Mouse (Mus musculus) layer of hippocampus, postnatal 36 days (tissue): Measurements from ENCODE around the gene Grhl1. TPM values are rescaled to one million over a fixed set of nuclear protein-coding genes. Genes with fewer than 3 reads are reported as not detected.

Source experiments
- DNase-seq, 2 experiments: peaks; one replicate each; pipeline ENCODE4 v3.0.0; 2022
- total RNA-seq, 2 experiments: library from RNA; stranded (reverse); gene quantifications; 2 replicates each; pipeline ENCODE4 v1.2.3; 2021

The Grhl1 gene
- total RNA-seq, 2 experiments from 2014 or later = 25.1 to 27.7 TPM

DNA sequence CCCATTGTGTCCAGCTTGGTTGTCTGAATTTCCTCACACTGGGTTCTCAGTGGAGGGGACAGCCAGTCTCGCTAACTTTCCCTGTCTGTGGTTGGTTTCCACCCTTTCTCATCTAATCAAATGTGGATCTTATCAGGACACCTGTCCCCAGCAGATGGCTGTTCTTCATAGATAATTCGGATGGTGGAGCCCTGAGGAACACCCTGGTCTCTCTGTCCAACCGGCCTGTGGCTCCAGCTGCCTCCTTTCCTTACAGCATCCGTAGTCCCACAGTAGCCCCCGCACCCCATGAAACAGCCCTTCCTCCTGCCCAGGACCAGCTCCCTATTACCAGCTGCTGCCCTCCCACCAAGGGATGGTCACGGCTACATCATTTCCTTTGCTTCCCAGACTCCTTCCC is 73.8 kb downstream of the Grhl1 start:
- no peak for DNase-seq

DNA sequence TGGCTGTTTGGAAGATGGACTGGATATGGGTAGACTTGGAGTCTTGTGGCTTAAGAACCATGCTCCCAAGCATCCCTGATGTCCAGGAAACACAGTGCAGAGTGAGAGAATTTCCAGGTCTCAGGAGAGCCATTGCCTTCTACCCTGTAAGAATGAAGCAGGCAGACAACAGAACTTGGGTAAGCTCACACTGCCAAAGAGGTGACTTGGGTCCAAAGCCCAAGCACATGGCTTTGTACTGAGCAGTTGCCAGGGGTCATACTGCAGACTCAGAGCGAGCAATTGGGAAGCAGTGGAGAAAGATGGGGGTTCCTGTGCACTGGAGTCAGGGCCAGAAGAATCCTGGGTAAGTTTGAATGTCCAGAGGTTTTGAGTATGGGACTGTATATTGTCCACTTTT is 76.0 kb downstream of the Grhl1 start:
- DNase-seq = no peak

DNA sequence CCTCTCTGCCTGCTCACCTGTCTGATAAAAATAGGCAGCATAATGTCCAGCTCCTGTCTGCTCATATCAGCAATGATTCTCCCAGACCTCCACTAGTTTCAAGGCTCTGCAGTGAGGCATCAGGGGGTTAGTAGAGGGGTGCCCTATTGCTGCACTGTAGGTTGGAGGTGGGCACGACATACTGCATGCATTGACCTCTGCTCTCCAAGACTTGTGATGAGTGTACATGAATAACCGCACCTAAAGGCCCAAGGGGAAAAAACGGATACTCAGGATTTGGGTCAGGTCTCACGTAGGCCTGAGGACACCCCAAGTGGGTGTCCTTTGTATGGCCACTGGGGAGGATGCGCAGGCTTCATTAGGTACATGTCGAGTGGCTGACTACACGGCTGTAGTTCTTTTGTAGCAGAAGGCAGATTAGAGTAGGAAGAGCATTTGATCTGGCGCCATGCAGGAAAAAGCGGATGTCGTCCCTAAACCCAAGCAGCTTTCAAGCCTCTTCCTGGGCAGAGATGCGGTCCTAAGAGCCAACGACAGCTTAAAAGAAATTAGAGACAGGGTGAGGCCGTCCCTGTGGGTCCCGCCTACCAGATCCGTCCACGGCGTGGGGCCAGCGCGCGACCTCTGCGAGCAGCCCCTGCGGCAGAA is 78.5 kb downstream of the Grhl1 start:
- no peak for DNase-seq

DNA sequence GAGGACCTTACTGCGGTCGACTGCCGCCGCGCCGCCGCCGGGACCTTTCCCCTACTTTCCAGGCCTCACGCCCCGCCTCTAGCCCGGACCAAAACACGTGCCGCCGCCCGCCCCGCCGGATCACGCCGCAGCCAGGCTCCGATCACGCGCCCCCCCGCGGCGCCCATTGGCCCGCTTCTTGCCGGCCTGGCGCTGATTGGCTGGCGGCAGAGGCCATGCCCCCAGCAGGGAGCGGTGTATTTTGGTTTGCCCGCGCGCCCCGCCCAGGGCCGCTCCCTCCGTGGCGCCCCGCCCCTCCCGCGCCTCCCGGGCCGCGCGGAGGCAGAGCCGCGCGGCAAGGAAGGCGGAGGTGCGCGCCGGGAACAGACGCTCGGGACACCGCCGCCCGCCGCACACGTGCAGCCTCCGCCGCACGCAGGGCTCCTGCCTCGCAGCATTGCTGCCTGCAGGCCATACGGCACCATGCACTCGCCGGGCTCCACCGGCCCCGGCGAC is 79.0 kb downstream of the Grhl1 start, which contains the start of gene Klf11:
Gene Klf11 (plus strand): TSS at position 212 of the 495 bp plus-strand sequence.
- DNase-seq = peak; percentile 96

DNA sequence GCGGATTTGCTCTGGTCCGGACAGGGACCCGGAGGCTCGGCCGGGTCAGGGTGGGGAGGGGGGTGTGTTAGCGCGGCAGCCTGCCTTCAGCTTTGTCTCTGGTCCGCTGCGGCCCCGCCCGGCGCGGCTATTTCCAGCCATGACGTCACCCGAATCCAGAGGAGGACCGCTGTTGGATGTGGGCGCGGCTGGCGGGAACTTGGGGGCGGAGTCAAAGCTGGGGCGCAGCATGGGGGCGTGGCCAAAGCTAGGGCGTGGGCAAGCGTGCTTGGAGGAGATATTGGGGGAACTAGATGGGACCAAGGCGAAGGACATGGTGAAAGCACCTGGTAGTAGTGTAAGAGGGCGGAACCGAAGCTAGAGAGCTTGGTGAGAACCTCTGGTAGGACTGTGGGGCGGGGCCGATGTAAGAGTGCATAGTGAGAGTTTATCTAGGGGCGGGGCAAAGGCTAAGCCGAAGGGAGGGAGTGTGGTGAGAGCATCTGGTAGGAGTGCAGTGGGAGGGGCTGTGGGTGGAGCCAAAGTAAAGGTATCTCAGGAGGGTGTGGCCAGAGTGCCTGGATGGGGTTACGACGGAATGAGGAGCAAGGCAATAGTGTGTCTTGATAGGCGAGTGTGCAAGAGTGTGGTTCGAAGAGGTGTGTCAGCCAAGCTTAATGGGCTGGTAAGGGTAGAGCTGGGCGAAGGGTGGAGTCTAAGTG is 79.7 kb downstream of the Grhl1 start:
- peak; percentile 86 to 88 for DNase-seq

GRCm38 (mm10) chr12:24654065-24654862 is 82.2 kb downstream of the Grhl1 start:
- DNase-seq = no peak

DNA sequence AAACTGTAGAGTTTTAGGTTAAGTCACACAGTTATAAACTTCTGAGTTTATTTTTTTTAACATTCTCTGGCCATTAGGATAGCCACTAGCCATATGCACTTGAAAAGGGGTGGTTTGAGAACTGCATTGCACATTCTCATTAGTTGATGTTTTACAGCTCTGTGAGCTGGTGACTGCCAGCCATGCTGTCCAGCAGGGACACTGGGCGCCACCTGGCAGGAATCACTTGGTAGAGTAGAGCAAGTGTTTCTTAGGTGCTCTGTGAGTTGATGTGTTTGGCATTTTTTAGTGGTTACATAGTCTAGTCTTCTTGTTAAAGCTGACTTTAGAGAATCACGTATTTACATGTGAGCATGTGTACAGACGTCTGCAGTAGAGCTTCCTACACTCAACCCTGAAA is 84.4 kb downstream of the Grhl1 start:
- no peak for DNase-seq

DNA sequence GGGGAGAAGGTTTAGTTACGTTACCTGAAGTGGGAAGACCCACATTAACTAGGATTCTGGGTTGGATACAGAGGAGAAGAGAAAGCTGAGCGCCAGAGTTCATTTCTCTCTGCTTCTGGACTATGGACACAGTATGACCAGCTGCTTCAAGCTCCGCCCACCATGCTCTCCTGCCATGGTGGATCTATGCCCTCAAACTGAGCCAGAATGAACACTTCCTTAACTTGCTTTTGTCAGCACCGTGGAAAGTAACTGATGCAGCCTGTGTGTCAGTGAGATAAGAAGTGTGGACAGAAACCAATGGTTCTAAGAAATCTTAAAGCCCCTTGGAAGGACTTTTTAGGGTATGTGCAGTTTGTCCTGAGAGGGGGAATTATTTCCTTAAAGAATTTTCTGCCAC is 86.9 kb downstream of the Grhl1 start:
- no peak for DNase-seq

DNA sequence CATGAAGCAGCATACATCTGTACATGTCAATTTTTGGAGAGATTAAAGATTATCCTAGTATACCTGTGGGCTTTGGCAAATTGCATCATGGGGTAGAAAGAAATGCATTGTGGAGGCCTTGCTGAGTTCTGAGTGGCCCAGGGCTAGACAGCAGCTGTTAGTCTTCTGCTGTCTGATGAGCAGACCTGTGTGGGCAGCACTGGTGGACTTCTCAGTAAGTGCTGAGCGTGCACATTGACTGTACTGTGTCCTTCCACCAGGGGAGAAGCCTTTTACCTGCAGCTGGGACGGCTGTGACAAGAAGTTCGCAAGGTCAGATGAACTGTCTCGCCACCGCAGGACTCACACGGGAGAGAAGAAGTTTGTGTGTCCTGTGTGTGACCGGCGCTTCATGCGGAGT is 87.8 kb downstream of the Grhl1 start:
- DNase-seq = no peak

GRCm38 (mm10) chr12:24661100-24661499 is 89.0 kb downstream of the Grhl1 start:
- DNase-seq = no peak

DNA sequence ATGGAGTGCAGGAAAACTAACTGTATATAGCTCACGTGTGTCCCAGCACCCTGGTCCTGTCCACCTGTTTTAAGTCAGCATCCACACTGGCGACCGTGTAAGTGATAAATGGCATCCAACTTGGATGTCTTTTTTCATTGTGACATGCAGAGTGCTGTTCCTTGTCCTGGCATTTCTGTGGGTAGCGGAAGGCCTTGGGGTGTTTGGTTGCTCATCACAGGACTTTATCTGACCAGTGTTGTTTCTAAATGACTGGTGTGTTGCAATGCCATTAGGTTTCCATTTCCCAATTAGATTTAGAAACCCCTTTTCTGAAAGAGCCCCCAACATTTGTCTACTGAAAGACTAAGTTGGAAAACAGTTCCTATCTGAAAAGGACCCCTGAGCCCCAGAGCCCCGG is 90.0 kb downstream of the Grhl1 start:
- DNase-seq = no peak

Other genes with a start within 250 kb of the Grhl1 start
- gene Taf1b, start 73.9 kb upstream of the Grhl1 start, total RNA-seq = 10 to 100 TPM; 29.4 to 31.0 TPM
- 1 to 10 TPM; 3.4 to 3.9 TPM for gene Klf11, start 79.0 kb downstream of the Grhl1 start, total RNA-seq
- gene Cys1, start 109.5 kb downstream of the Grhl1 start, total RNA-seq = 10 to 100 TPM; 30.9 to 39.8 TPM
- gene Rrm2, start 136.0 kb downstream of the Grhl1 start, total RNA-seq = 1 to 10 TPM; 2.5 to 3.1 TPM